Mouse (Mus musculus) intestine, postnatal 0 days (tissue): ENCODE measurements around the gene Tmem178b. TPM values are rescaled to one million over a fixed set of nuclear protein-coding genes. Genes with fewer than 3 reads are reported as not detected.

Experiments used
- ATAC-seq: fragments of 200-750 bp; cut with Nextera tagmentation; 2 replicates; pipeline ENCODE4 v1.8.0; 2017; ENCODE audit warnings: mild to moderate bottlenecking, moderate TSS enrichment, moderate library complexity
- H3K27ac ChIP-seq: fragments of 300-500 bp; sonication (generic); 2 replicates; pipeline ENCODE4 v1.5.1; 2014; ENCODE audit warnings: mild to moderate bottlenecking, low read depth, low read length, moderate library complexity
- H3K27me3 ChIP-seq: fragments of 300-500 bp; sonication (generic); replicated peaks from 2 replicates; pipeline ENCODE4 v1.6.1; 2014; ENCODE audit warnings: low read length, mixed read lengths; ENCODE audit not compliant: control insufficient read depth, insufficient read depth
- H3K36me3 ChIP-seq: fragments of 300-500 bp; sonication (generic); 2 replicates; pipeline ENCODE4 v1.6.1; 2014; ENCODE audit warnings: mild to moderate bottlenecking, moderate library complexity; ENCODE audit not compliant: control insufficient read depth, insufficient read depth
- H3K4me1 ChIP-seq: fragments of 300-500 bp; sonication (generic); replicated peaks from 2 replicates; pipeline ENCODE4 v1.6.1; 2014; ENCODE audit warnings: antibody characterized with exemption, low read length, mixed read lengths; ENCODE audit not compliant: control insufficient read depth, insufficient read depth
- H3K4me2 ChIP-seq: fragments of 300-500 bp; sonication (generic); replicated peaks from 2 replicates; pipeline ENCODE4 v1.6.1; 2014; ENCODE audit warnings: low read depth, mild to moderate bottlenecking, moderate library complexity
- H3K4me3 ChIP-seq: fragments of 300-500 bp; sonication (generic); 2 replicates; pipeline ENCODE4 v1.5.1; 2014; ENCODE audit warnings: low read depth, low read length
- H3K9ac ChIP-seq: fragments of 300-500 bp; sonication (generic); 2 replicates; pipeline ENCODE4 v1.6.1; 2014; ENCODE audit warnings: mild to moderate bottlenecking, low read depth, low read length
- H3K9me3 ChIP-seq: fragments of 300-500 bp; sonication (generic); 2 replicates; pipeline ENCODE4 v1.6.1; 2016; ENCODE audit warnings: mixed run types; ENCODE audit not compliant: control insufficient read depth
- CTCF ChIP-seq: sonication (generic); IDR thresholded peaks from 2 replicates; pipeline ENCODE4 v1.5.1; 2016; ENCODE audit warnings: low read depth, mild to moderate bottlenecking, control low read depth, antibody characterized with exemption, moderate library complexity
- WGBS: fragments of 180-500 bp; shearing (Covaris S2); extraction: QIAGEN DNeasy Blood & Tissue Kit; methylation state at CpG from one replicate; pipeline ENCODE4 v1.1.7; 2014; 5-methylcytosine and 5-hydroxymethylcytosine counted together
- polyA plus RNA-seq: library from polyadenylated mRNA; unstranded; fragments of >200 nt; fragmentation: Nextera tagmentation; extraction: Ambion mirVana; gene quantifications from 2 replicates; pipeline ENCODE4 v1.2.1, GENCODE M21; 2015

Gene Tmem178b
- polyA plus RNA-seq, 1 experiment from 2014 or later: 0.60 TPM

DNA sequence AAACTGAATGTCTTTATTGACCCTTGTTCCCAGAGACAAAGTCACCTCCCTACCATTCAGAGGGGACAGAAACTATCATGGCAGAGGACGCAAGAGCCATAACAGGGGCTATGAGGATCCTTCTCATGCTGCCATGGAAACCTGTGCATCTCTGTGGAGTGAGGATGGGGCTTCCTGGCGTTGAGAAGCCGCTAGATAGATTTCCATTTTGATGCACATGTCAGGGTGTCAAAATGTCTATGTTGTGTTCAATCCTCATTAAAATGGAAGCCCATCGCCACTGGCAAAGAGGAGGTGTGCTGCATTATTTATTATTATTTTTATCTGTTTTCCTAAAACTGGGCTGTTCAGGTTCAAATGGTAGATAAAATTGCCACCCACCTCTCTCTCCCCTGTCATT, 307.5 kb downstream of the Tmem178b start:
- Histone ChIP-seq H3K4me3 (no peak overlapping the region), H3K27me3 (no peaks in the 10 kb centered on the region), H3K36me3 (no peaks in the 10 kb centered on the region), H3K9ac (no peak overlapping the region), H3K4me2 (no peak overlapping the region), H3K4me1 (no peaks in the 10 kb centered on the region), H3K9me3 (no peaks in the 10 kb centered on the region), H3K27ac (no peak overlapping the region)
- no peak for TF ChIP-seq CTCF
- ATAC-seq: no peak
- WGBS: 84% methylated on average over 4 of the region's 4 CpGs

DNA sequence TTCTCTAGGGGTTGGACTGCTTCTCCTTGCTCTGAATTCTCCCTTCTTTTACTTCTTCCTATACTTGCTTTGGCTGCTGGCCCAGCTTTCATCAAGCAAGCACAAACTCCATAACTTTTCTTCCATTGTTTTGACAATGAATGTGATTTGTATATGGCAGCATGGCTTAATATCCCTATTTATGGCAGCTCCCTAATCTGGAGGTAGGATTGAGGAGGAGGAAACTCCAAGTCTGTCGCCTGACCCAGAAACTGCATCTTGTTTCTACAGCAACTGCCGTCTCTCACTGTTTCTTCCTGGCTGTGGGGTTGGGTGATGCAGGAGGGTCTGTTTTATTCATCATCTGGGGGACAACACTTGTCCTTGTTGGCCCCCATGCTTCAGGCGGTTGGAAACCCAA, 327.6 kb downstream of the Tmem178b start:
- no peak for ATAC-seq

GRCm38 (mm10) chr6:40202602-40203001, 329.5 kb downstream of the Tmem178b start:
- Histone ChIP-seq H3K4me2 (no peak overlapping the region), H3K9me3 (no peaks in the 10 kb centered on the region), H3K27ac (no peak overlapping the region), H3K9ac (no peak overlapping the region), H3K4me3 (no peak overlapping the region), H3K4me1 (no peaks in the 10 kb centered on the region), H3K36me3 (no peaks in the 10 kb centered on the region), H3K27me3 (no peaks in the 10 kb centered on the region)
- no peak for ATAC-seq
- TF ChIP-seq CTCF: no peak
- WGBS: 48% methylated on average over 2 of the region's 2 CpGs

More for the DNA sequence above, 327.6 kb downstream of the Tmem178b start:
- H3K4me3 ChIP-seq: no peak overlapping the region
- H3K9me3 ChIP-seq: no peaks in the 10 kb centered on the region
- no peaks in the 10 kb centered on the region for H3K27me3 ChIP-seq
- H3K4me2 ChIP-seq: no peak overlapping the region
- WGBS: 42% methylated on average over 3 of the region's 3 CpGs
- H3K36me3 ChIP-seq: no peaks in the 10 kb centered on the region
- TF ChIP-seq CTCF: no peak
- no peaks in the 10 kb centered on the region for H3K4me1 ChIP-seq
- H3K27ac ChIP-seq: no peak overlapping the region
- H3K9ac ChIP-seq: no peak overlapping the region

GRCm38 (mm10) chr6:40205380-40205779, 332.3 kb downstream of the Tmem178b start:
- Histone ChIP-seq H3K9me3 (no peaks in the 10 kb centered on the region), H3K4me2 (no peak overlapping the region), H3K9ac (no peak overlapping the region), H3K27me3 (no peaks in the 10 kb centered on the region), H3K36me3 (no peaks in the 10 kb centered on the region), H3K4me3 (no peak overlapping the region), H3K27ac (no peak overlapping the region), H3K4me1 (no peaks in the 10 kb centered on the region)
- 78% methylated on average over 2 of the region's 2 CpGs for WGBS
- no peak for ATAC-seq
- no peak for TF ChIP-seq CTCF

- TF ChIP-seq CTCF: no peak
- no peaks in the 10 kb centered on the region for H3K36me3 ChIP-seq
Observed at GRCm38 (mm10) chr6:40208014-40208413, 334.9 kb downstream of the Tmem178b start.

DNA sequence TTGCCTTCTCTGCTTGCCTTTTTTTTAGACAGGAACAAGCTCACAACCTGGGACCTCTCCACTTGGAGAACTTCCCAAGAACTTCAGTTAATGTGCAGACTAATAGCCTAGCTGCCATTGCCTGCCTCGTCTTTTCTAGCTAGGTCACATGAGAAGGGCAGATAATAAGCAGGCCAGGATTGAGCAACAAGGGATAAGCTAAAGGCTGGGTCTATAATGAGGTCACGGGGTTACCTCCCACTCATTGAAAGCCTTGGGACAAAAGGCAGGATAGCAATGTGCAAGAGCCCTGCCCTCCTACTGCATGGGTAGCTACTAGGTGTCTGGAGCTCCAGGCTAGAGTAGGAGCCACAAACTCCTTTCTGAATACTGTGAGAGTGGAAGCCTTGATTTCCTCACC, 336.1 kb downstream of the Tmem178b start:
- Histone ChIP-seq H3K9ac (no peak overlapping the region), H3K9me3 (no peaks in the 10 kb centered on the region), H3K27ac (no peak overlapping the region), H3K36me3 (no peaks in the 10 kb centered on the region), H3K27me3 (no peaks in the 10 kb centered on the region), H3K4me2 (no peak overlapping the region), H3K4me1 (no peaks in the 10 kb centered on the region), H3K4me3 (no peak overlapping the region)
- WGBS: 43% methylated on average over 2 of the region's 2 CpGs
- no peak for TF ChIP-seq CTCF
- peak; percentile 38; the same call in 1 of the 2 replicates for ATAC-seq

More at GRCm38 (mm10) chr6:40208014-40208413, 334.9 kb downstream of the Tmem178b start:
- Histone ChIP-seq H3K9ac (no peak overlapping the region), H3K4me2 (no peak overlapping the region), H3K9me3 (no peaks in the 10 kb centered on the region), H3K4me3 (no peak overlapping the region), H3K27ac (no peak overlapping the region), H3K27me3 (no peaks in the 10 kb centered on the region), H3K4me1 (no peaks in the 10 kb centered on the region)
- ATAC-seq: no peak
- 88% methylated on average over 3 of the region's 3 CpGs for WGBS

- no peak for TF ChIP-seq CTCF
- H3K4me2 ChIP-seq: no peak overlapping the region
- no peak overlapping the region for H3K9ac ChIP-seq
- no peaks in the 10 kb centered on the region for H3K9me3 ChIP-seq
- no peaks in the 10 kb centered on the region for H3K4me1 ChIP-seq
- no peaks in the 10 kb centered on the region for H3K27me3 ChIP-seq
- WGBS: 96% methylated on average over 12 of the region's 12 CpGs
- no peak for ATAC-seq
- no peak overlapping the region for H3K4me3 ChIP-seq
- H3K27ac ChIP-seq: no peak overlapping the region
- H3K36me3 ChIP-seq: no peaks in the 10 kb centered on the region
Observed at GRCm38 (mm10) chr6:40217154-40217553, 344.1 kb downstream of the Tmem178b start.
